Mouse (Mus musculus) limb, embryonic 14.5 days (tissue): ENCODE measurements at regions not wholly inside any gene's neighbourhood (a gene's known extent, or its start where the extent isn't known, plus 50 kb on each side); places are given as distances from the start of the nearest gene placed in this dataset.

Source experiments
- ATAC-seq: fragments of 200-750 bp; cut with Nextera tagmentation; 2 replicates; pipeline ENCODE4 v1.8.0; 2017; ENCODE audit warnings: low read depth, moderate number of reproducible peaks, moderate TSS enrichment; ENCODE audit not compliant: low FRiP score
- DNase-seq: peaks from one replicate; pipeline ENCODE4 v3.0.0-alpha.2; 2015; ENCODE audit warnings: low spot score
- H3K27ac ChIP-seq: fragments of 300-500 bp; sonication (generic); replicated peaks from 2 replicates; pipeline ENCODE4 v1.5.1; 2014; ENCODE audit warnings: low read depth, mild to moderate bottlenecking, low read length, moderate library complexity, mixed read lengths
- H3K27me3 ChIP-seq: fragments of 300-500 bp; sonication (generic); 2 replicates; pipeline ENCODE4 v1.6.1; 2014; ENCODE audit warnings: low read length, mixed read lengths; ENCODE audit not compliant: control insufficient read depth, insufficient read depth
- H3K36me3 ChIP-seq: fragments of 300-500 bp; sonication (generic); 2 replicates; pipeline ENCODE4 v1.6.1; 2014; ENCODE audit warnings: mild to moderate bottlenecking, low read length, moderate library complexity, mixed read lengths; ENCODE audit not compliant: control insufficient read depth, insufficient read depth
- H3K4me1 ChIP-seq: fragments of 300-500 bp; sonication (generic); 2 replicates; pipeline ENCODE4 v1.6.1; 2014; ENCODE audit warnings: antibody characterized with exemption, low read length, mixed read lengths; ENCODE audit not compliant: control insufficient read depth, insufficient read depth
- H3K4me2 ChIP-seq: fragments of 300-500 bp; sonication (generic); replicated peaks from 2 replicates; pipeline ENCODE4 v1.6.1; 2014; ENCODE audit warnings: low read depth, mild to moderate bottlenecking, low read length, moderate library complexity; ENCODE audit not compliant: severe bottlenecking
- H3K4me3 ChIP-seq: fragments of 300-500 bp; sonication (generic); replicated peaks from 2 replicates; pipeline ENCODE4 v1.5.1; 2014; ENCODE audit warnings: low read length
- H3K9ac ChIP-seq: fragments of 300-500 bp; sonication (generic); 2 replicates; pipeline ENCODE4 v1.6.1; 2014; ENCODE audit warnings: mild to moderate bottlenecking, low read depth, low read length, moderate library complexity; ENCODE audit not compliant: severe bottlenecking
- H3K9me3 ChIP-seq: fragments of 300-500 bp; sonication (generic); 2 replicates; pipeline ENCODE4 v1.6.1; 2016; ENCODE audit warnings: low read length; ENCODE audit not compliant: control insufficient read depth
- POLR2A ChIP-seq: fragments of 200-500 bp; IDR thresholded peaks from 2 replicates; pipeline ENCODE4 v1.8.0; 2012; ENCODE audit warnings: inconsistent platforms, mild to moderate bottlenecking, moderate library complexity, borderline replicate concordance; ENCODE audit not compliant: insufficient read depth, insufficient read length; ENCODE audit errors: extremely low read depth
- WGBS: fragments of 180-500 bp; shearing (Covaris S2); extraction: QIAGEN DNeasy Blood & Tissue Kit; methylation state at CpG from one replicate; pipeline ENCODE4 v1.1.7; 2014; 5-methylcytosine and 5-hydroxymethylcytosine counted together

- TF ChIP-seq POLR2A, result no peak
- DNase-seq, result no peak
- Histone ChIP-seq H3K27me3 (no peaks in the 10 kb centered on the region), H3K27ac (no peak overlapping the region), H3K4me1 (no peaks in the 10 kb centered on the region), H3K4me2 (no peak overlapping the region), H3K4me3 (no peak overlapping the region), H3K9ac (no peak overlapping the region), H3K36me3 (no peaks in the 10 kb centered on the region), H3K9me3 (no peaks in the 10 kb centered on the region)
- ATAC-seq, result no peak
- 79% methylated on average over 3 of the region's 3 CpGs for WGBS
Measured at GRCm38 (mm10) chr5:50461491-50461890, 402.7 kb upstream of the Adgra3 start.

GRCm38 (mm10) chr5:50457621-50458020 lies 398.8 kb upstream of the Adgra3 start:
- no peaks in the 10 kb centered on the region for H3K27me3 ChIP-seq
- ATAC-seq (no peak), DNase-seq (no peak)
- no peak overlapping the region for H3K9ac ChIP-seq
- no peaks in the 10 kb centered on the region for H3K36me3 ChIP-seq
- no peak for TF ChIP-seq POLR2A
- 61% methylated on average over 6 of the region's 6 CpGs for WGBS
- no peak overlapping the region for H3K4me3 ChIP-seq
- H3K9me3 ChIP-seq, result no peaks in the 10 kb centered on the region
- no peak overlapping the region for H3K4me2 ChIP-seq
- H3K4me1 ChIP-seq, result no peaks in the 10 kb centered on the region
- no peak overlapping the region for H3K27ac ChIP-seq

DNA sequence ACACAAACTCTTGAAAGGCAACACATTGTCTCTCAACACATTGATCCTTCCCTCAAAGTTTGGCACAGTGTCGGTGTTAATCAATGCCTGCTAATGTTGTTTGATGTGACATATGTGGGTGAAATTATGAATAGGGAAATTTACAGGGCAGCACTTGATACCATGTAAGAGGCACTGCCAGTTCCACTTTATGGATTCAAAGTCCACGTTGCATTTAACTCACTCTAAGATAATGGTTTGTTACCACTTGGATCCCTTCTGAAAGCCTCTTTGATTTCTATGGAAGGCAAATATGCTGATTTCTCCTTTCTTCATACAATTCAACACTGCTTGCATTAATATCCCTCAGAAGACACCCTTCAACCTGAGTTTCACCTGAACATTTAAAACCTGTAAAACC lies 395.6 kb upstream of the Adgra3 start:
- Histone ChIP-seq H3K4me2 (no peak overlapping the region), H3K9ac (no peak overlapping the region), H3K4me1 (no peaks in the 10 kb centered on the region), H3K4me3 (no peak overlapping the region), H3K27me3 (no peaks in the 10 kb centered on the region), H3K9me3 (no peaks in the 10 kb centered on the region), H3K36me3 (no peaks in the 10 kb centered on the region), H3K27ac (no peak overlapping the region)
- ATAC-seq (no peak), DNase-seq (no peak)
- 67% methylated on average over 2 of the region's 2 CpGs for WGBS
- TF ChIP-seq POLR2A, result no peak

DNA sequence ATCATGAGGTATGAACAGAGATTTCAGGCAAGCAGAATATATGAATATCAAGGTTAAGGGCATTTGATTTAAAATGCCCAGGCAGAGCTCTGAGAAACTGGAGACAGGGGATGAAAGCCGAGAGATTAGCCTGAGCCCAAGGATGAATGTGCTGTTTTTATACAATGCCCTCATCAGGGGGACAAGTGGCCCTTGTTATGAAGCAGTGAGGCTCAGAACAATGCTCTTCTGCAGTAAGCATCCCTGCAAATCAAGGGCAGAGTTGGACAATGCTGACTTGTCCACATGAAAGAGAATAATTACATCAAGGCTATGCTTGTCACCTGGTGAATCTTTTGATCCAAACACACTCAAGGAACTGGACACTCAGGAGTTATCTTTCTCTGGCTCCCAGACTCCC lies 348.1 kb upstream of the Adgra3 start:
- H3K9me3 ChIP-seq, result no peaks in the 10 kb centered on the region
- WGBS, result 64% methylated on average over 1 of the region's 1 CpGs
- H3K27me3 ChIP-seq, result no peaks in the 10 kb centered on the region
- no peak for ATAC-seq
- H3K4me1 ChIP-seq, result no peaks in the 10 kb centered on the region
- no peak overlapping the region for H3K4me3 ChIP-seq
- no peak overlapping the region for H3K4me2 ChIP-seq
- TF ChIP-seq POLR2A, result no peak
- no peak for DNase-seq
- no peaks in the 10 kb centered on the region for H3K36me3 ChIP-seq
- H3K27ac ChIP-seq, result no peak overlapping the region
- H3K9ac ChIP-seq, result no peak overlapping the region

DNA sequence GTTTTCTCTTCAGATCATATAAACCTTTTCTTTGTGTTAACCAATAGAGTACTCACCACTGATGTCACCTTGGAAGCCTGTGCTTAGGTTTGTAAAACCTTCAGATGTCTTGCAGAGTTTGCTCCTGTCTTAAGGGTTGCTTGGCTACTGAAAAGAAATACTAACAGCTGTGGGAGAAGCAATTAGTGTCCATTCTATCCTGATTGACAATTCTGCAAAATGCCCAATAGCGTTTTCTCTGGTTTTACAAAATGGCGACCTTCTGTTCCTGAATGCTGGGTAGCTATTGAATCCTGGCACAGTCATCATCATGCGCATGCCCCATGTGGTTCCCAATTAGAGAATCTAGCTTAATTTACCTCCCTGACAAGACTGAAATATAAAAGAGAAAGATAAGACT lies 347.7 kb upstream of the Adgra3 start:
- no peak overlapping the region for H3K4me3 ChIP-seq

More for the DNA sequence above, 347.7 kb upstream of the Adgra3 start:
- ATAC-seq (no peak), DNase-seq (no peak)
- no peak overlapping the region for H3K9ac ChIP-seq
- H3K27ac ChIP-seq, result no peak overlapping the region
- 83% methylated on average over 3 of the region's 3 CpGs for WGBS
- H3K4me1 ChIP-seq, result no peaks in the 10 kb centered on the region
- H3K36me3 ChIP-seq, result no peaks in the 10 kb centered on the region
- H3K27me3 ChIP-seq, result no peaks in the 10 kb centered on the region
- H3K4me2 ChIP-seq, result no peak overlapping the region
- no peaks in the 10 kb centered on the region for H3K9me3 ChIP-seq
- no peak for TF ChIP-seq POLR2A
